Mouse (Mus musculus) ES-Bruce4 (cell line): ENCODE measurements around the gene Cdc37l1. TPM values are rescaled to one million over a fixed set of nuclear protein-coding genes. Genes with fewer than 3 reads are reported as not detected.

Experiments
- H3K27ac ChIP-seq: 2 replicates; pipeline ENCODE4 v1.5.1; 2012; ENCODE audit warnings: low read length, inconsistent platforms; ENCODE audit not compliant: insufficient read depth
- H3K27me3 ChIP-seq: 2 replicates; pipeline ENCODE4 v1.6.1; 2012; ENCODE audit warnings: mild to moderate bottlenecking, low read length, inconsistent platforms; ENCODE audit not compliant: control insufficient read depth, poor library complexity, insufficient read depth, severe bottlenecking
- H3K36me3 ChIP-seq: 2 replicates; pipeline ENCODE4 v1.6.1; 2012; ENCODE audit warnings: inconsistent platforms, mild to moderate bottlenecking, low read length, moderate library complexity; ENCODE audit not compliant: control insufficient read depth, poor library complexity, insufficient read depth, severe bottlenecking
- H3K4me1 ChIP-seq: one replicate; pipeline ENCODE4 v1.8.1; 2011; ENCODE audit warnings: low read length; ENCODE audit not compliant: control insufficient read depth, insufficient read depth
- H3K4me3 ChIP-seq: 2 replicates; pipeline ENCODE4 v1.5.1; 2011; ENCODE audit warnings: low read depth, mild to moderate bottlenecking, low read length
- H3K9ac ChIP-seq: 2 replicates; pipeline ENCODE4 v1.6.1; 2012; ENCODE audit warnings: low read depth, mild to moderate bottlenecking, inconsistent platforms; ENCODE audit not compliant: poor library complexity, severe bottlenecking
- H3K9me3 ChIP-seq: replicated peaks from 2 replicates; pipeline ENCODE4 v1.6.1; 2012; ENCODE audit warnings: mild to moderate bottlenecking, low read length, inconsistent platforms; ENCODE audit not compliant: control insufficient read depth, poor library complexity, insufficient read depth, severe bottlenecking
- CTCF ChIP-seq: IDR thresholded peaks from one replicate; pipeline ENCODE4 v1.8.1; 2011; ENCODE audit warnings: low read depth, low read length
- EP300 ChIP-seq: IDR thresholded peaks from 2 replicates; pipeline ENCODE4 v1.6.1; 2011; ENCODE audit warnings: low read depth, low read length; ENCODE audit not compliant: insufficient read depth
- POLR2A ChIP-seq: IDR thresholded peaks from one replicate; pipeline ENCODE4 v1.8.1; 2011; ENCODE audit warnings: low read length; ENCODE audit not compliant: insufficient read depth
- polyA plus RNA-seq: library from polyadenylated mRNA; stranded (reverse); fragments of >200 nt; gene quantifications from 2 replicates; pipeline ENCODE4 v1.2.4, GENCODE M21; 2011; ENCODE audit warnings: low read depth; ENCODE audit not compliant: missing spikeins, insufficient read depth, insufficient read length

Gene Cdc37l1
- polyA plus RNA-seq, 1 experiment: 58.9 TPM

DNA sequence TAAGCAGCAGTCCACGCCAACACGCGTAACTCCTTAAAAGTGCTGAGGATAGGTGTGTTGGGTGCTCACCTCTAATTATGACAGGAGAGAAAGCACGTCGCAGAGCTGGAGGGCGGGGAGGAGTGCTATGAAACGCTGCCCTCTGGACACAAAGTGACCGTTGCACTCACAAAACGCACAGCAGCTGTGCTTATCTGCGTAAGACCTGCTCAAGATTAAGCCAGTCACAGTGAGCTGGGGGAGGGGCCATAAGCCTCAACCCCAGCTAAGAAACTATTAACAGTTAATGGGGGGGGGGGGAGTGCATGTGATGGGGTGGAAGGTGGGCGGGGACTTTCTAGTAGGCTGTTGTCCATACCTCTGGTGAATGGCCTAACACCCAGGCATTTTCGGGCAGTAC is 62.6 kb downstream of the Cdc37l1 start:
- H3K27me3 ChIP-seq: no peaks in the 10 kb centered on the region
- H3K4me1 ChIP-seq: no peaks in the 10 kb centered on the region
- H3K27ac ChIP-seq: no peak overlapping the region
- no peak overlapping the region for H3K4me3 ChIP-seq
- no peaks in the 10 kb centered on the region for H3K9me3 ChIP-seq
- H3K9ac ChIP-seq: no peak overlapping the region
- TF ChIP-seq POLR2A: no peak
- TF ChIP-seq EP300: no peak
- TF ChIP-seq CTCF: no peak
- no peaks in the 10 kb centered on the region for H3K36me3 ChIP-seq

DNA sequence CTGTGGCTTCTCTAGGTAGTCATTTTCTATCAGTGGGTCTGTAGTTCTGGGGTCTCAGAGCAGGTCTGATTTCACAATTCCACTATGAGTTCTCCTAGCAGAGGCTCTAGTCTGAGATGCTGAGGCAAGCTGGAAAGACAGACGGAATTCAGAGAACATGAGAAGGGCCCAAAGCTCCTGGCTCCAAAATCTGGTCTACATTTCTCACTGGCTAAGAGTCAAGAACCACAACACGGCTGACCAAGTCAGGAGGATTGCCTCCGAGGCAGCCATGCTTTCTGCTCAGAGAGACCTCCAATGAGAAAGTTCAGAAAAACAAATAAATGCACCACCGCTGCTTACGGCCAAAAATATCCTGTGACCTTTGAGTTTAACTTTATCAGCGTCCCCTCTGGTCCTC is 64.4 kb downstream of the Cdc37l1 start:
- H3K36me3 ChIP-seq: no peaks in the 10 kb centered on the region
- H3K4me1 ChIP-seq: no peaks in the 10 kb centered on the region
- H3K9ac ChIP-seq: no peak overlapping the region
- TF ChIP-seq EP300 (no peak), POLR2A (no peak), CTCF (no peak)
- H3K27ac ChIP-seq: no peak overlapping the region
- no peak overlapping the region for H3K4me3 ChIP-seq
- no peaks in the 10 kb centered on the region for H3K27me3 ChIP-seq
- H3K9me3 ChIP-seq: no peaks in the 10 kb centered on the region

DNA sequence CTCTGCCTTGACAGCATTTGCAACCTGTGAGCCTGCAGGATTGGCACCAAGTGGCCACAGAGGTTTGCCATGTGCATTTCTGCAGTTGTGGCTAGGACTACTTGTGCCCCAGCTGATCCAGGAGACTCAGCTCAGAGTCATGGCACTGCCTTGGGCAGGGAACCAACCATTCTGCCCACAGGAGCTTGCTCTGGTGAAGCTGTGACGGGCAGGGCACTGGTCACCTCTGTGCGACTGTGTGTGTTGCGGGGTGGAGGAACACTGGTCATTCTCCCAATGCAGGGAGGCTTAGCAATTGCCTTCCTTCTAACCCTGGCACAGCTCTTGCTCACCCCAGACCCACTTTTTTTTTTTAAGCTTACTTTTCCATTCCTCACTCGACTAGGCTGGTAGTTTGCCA is 65.3 kb downstream of the Cdc37l1 start:
- H3K36me3 ChIP-seq: no peaks in the 10 kb centered on the region
- no peak for TF ChIP-seq CTCF
- no peak for TF ChIP-seq POLR2A
- no peak for TF ChIP-seq EP300
- H3K9ac ChIP-seq: no peak overlapping the region
- no peak overlapping the region for H3K4me3 ChIP-seq
- no peaks in the 10 kb centered on the region for H3K9me3 ChIP-seq
- H3K27ac ChIP-seq: no peak overlapping the region
- no peaks in the 10 kb centered on the region for H3K27me3 ChIP-seq
- H3K4me1 ChIP-seq: no peaks in the 10 kb centered on the region

DNA sequence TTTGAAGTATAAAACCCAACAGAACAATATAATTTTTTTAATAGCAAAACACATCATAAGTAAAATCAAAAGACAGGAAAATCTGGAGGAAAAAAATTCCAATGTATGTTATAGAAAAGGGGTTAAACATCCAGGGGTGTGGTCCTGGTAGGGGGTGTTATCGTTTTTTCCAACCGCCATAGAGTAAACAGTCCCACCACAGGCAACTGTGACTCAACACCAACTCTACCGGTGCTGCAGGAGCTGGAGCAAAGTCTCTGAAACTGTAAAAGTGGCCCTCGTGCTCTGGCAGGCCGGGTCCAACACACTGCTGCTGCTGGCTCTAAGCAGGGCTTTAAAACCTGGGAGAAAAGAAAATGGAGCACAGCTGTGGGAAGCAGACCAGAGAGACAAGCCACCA is 68.6 kb downstream of the Cdc37l1 start:
- TF ChIP-seq CTCF (no peak), EP300 (no peak)
- Histone ChIP-seq H3K4me1 (no peaks in the 10 kb centered on the region), H3K27me3 (no peaks in the 10 kb centered on the region), H3K27ac (no peak overlapping the region), H3K9me3 (no peaks in the 10 kb centered on the region), H3K36me3 (no peaks in the 10 kb centered on the region), H3K4me3 (no peak overlapping the region), H3K9ac (no peak overlapping the region)

DNA sequence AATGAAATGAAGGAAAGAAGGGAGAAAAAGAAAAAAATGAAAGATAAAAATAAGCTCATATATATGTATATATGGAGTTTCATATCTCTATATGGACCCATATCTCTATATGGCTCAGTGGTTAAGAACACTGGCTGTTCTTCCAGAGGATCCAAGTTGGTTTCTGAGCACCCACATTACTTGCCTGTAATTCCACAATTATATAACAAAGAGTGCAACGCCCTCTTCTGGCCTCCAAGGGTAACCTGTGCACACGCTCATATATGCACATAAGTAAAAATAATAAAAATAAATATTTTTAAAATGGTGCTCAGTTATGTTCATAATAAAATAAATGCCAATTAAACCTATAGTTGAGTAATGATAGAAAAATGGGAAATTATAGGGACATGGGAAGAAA is 69.5 kb downstream of the Cdc37l1 start:
- TF ChIP-seq EP300: no peak
- no peak for TF ChIP-seq POLR2A
- TF ChIP-seq CTCF: no peak
- no peaks in the 10 kb centered on the region for H3K27me3 ChIP-seq
- H3K4me3 ChIP-seq: no peak overlapping the region
- H3K4me1 ChIP-seq: no peaks in the 10 kb centered on the region
- H3K27ac ChIP-seq: no peak overlapping the region
- no peaks in the 10 kb centered on the region for H3K9me3 ChIP-seq
- H3K36me3 ChIP-seq: no peaks in the 10 kb centered on the region
- no peak overlapping the region for H3K9ac ChIP-seq

DNA sequence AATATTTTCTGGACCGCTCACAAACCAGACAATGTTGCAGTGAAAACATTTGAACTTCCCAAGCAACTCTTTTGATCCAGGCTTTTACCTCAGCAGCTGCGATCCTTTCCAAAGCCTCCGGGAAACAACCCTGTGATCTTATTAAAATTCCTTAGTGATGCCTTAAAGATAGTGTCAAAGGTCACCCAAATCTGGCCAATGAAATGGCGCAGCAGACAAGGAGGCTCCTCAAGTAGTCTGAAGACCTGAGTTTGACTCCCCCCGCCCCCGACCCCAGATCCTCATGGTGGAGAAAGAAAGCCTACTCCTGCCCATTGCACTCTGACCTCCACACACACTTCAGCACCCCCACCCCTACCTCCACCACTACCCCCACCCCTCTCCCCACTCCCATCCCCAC is 70.1 kb downstream of the Cdc37l1 start:
- TF ChIP-seq CTCF (no peak), POLR2A (no peak), EP300 (no peak)
- Histone ChIP-seq H3K9ac (no peak overlapping the region), H3K36me3 (no peaks in the 10 kb centered on the region), H3K9me3 (no peaks in the 10 kb centered on the region), H3K27me3 (no peaks in the 10 kb centered on the region), H3K27ac (no peak overlapping the region), H3K4me3 (no peak overlapping the region), H3K4me1 (no peaks in the 10 kb centered on the region)
